Mouse (Mus musculus) spleen, adult 12 weeks (tissue): Measurements from ENCODE around the gene Dagla.

Source experiments
- DNase-seq: peaks from one replicate; pipeline ENCODE4 v3.0.0; 2022; ENCODE audit warnings: low spot score

Gene Dagla

DNA sequence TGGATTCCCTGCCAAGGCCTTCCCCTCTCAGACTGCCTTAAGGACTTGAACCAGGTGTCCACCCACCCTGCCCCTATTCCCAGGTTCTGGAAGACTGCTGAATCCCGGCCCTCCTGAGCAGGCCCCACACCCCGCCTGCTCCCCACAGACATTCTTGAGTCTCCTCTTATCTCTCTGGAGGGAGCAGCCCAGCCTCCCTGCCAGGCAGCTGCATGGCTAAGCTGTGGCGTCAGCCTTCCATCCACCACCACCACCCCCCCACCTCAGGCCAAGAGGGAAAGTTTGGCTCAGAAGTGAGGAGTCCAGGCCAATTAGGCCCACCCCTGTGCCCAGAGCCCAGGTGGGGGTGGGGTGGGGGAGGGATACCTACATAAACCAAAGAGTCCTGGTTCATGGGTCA, 66.2 kb downstream of the Dagla start:
- DNase-seq = no peak

DNA sequence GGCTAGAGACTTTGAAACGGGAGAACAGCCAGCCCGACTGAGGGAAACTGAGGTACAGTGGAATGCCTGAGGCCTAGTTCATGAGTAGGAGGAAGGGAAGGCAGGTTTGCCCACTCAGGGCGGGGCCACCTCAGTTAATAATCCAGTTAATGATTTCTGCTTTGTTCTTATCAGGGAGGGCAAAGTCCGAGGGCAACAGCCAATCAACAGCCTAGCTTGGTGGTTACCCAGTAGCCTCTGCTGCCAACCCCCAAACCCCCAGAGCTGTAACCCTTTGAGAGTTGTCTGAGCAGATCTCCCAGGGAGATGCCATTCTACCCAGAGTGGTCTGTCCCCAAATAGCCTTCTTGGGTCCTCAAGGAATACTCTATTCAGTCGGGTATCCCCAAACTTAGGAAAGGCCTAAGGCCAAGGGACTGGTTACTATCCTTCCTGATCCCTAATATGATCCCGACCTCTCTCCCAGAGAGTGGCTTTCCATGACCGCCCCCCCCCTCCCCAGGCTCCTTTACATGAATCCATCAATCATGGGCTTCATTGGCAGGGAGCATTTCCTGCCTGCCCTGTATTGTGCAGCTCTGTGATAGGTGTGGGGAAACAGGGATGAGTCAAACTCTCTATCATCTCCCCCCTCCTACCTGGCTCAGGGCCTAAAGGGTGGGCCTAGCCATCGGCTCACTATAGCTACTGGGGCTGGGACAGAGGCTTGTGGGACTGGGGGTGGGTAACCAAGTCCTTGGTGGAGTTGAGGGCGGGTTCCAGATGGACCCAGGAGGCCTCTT, 68.7 kb downstream of the Dagla start:
- DNase-seq = no peak

DNA sequence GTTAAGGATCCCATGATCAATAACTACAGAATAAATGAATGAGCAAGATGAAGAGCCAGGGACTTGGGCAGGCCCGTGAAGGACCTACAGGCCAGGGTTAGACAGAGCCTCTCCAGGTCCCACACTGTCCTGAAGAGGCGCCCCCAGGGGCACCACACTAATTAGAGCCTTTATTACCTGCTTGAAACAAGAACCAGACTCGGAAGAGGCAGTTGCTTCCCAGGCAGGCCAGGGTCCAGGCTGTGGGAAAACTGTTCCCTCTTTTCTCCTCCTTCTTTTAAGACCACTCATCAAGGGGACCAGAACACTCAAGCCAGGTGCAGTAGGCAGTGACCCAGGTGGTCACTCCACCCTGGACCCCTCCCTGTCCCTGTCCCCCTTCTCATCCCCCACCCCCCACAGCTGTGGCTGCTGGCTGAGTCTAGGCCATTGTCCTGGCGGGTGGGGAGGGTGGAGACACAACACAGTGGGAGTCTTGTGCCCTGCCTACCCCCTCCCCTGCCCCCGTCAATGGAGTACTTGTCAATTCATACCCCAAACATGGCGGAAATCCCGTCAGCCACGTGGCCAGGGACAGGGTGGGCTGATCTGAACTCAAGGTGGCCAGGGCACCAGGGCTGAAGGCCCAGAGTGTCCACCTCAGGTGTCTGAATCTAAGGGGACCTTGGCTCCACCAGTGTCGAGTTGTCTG, 72.2 kb downstream of the Dagla start:
- no peak for DNase-seq

DNA sequence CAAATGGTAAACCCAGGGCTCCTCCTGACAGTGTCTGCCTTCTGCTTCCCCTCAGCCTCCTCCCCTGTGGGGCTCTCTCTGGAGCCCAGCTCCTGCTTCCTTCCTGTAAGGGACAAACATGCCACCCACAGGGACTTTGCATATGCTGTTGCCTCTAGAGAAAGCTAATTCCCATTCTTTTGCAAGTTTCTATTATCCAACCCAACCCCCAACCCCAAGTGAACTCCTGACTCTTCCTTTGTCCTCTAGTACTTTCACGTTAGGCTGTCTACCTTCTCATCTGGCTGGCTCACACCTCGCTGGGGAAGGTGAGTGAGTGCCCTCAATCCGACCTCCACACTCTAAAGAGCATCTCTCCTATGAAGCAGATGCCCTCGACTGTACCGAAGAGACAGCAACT, 72.8 kb downstream of the Dagla start:
- DNase-seq = no peak

DNA sequence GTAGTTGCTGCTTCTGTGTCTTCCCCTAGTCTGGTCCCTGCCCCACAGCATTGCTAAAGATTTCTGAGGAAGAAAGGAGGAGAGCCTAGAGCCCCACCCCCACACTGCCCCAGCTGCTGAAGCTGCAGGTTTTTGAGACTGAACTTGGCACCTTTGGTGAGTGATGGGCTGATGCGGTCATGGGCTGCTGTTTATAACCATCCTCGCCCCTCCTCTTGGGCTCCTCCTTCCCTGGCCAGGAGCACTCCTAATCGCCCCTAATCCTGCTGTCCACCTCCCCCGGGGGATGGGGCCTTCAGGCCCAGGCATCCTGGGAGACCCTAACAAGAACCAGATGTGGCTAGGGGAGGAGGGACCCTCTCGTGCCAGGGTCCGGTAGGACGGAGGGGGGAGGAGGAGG, 73.7 kb downstream of the Dagla start:
- no peak for DNase-seq

DNA sequence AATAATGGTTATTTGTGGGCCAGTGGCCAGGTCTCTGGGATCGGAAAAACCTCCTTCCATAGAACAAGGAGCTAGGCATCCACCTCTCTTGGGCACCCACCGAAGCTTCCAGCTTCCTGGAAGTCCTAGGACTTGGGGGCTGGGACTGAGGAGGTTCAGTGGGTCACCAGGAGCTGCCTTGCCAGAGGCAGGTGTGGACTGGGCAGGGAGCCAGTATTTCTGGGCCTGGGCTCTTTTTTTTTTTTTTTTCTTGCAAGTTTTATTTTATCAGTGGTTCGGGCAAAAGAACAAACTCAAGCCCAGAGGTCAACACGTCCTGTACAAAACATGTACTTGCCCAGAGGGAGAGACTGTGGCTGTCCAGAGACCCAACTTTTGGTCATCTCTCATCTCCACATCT, 78.9 kb downstream of the Dagla start:
- DNase-seq = no peak

DNA sequence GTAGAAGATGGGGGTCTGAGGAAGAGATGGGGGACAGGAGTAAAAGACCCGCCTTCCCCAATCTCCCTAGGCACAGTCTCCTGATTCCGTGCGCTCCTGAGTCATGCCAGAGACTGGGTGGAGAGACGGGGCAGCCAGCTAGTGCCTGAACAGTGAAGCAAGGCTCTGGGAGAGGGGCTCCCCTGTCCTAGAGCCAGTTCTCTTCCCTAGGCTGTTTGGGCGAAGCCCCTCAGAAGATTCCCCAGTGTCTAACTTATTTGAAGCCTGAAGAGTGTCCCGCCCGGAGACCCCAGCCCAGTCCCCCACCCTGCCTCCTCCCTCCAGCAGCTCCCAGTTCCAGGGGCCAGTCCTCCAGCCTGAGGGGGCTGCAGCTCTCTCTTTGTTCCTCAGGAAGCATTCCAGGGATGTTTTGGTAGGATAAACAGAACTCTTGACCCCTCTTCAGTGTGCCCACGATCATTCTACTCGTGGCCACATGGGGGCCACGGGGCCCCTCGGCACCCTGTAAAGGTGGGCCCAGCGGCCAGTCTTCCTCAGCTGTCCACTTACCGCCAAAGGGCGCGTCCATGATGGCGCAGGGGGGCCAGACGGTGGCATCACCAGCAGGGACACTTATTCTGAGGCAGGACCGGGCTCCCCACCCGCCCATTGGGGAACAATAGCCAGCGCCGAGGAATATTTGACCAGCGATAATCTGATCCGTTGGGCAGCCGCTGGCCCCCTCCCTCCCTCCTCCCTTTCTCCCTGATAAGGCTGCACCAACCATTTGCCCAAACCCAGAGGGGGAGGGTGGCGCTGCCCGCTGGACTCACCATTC, 79.8 kb downstream of the Dagla start:
- no peak for DNase-seq

DNA sequence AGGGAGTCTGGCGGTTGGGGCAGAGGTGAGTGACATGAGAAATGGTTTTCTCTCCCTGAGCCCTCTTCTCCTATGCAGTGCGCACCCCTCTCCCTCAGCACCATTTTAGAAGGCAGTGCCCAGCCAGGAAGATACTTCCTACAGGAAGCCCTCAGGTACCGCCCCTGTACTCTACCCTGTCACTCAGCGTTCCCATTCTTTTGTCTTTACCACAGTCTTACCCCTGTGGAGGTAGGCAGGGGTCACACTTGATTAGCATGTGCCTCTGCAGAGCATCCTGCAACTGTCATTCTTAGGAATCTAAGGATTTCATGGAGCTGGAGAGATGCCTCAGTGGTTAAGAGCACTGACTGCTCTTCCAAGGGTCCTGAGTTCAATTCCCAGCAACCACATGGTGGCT, 81.1 kb downstream of the Dagla start:
- no peak for DNase-seq

DNA sequence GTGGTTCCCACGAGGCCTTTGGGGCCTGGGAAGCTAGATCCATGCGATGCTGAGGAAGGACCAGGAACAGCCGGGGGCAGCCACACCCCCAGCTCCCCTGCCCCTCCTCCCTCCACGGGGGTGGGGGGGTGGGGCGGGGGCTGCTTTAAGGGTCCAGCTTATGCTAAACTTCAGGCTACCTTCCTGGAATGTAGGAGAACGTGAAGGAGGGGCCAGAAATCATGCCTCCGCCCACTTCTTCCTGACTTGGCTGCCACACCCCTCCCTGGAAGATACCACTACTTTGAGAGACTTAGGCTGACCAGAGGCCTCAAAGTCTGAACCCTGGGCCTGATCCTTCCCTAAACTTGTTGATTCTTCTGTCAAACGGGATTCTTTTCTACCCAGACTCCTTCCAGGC, 82.0 kb downstream of the Dagla start:
- no peak for DNase-seq

DNA sequence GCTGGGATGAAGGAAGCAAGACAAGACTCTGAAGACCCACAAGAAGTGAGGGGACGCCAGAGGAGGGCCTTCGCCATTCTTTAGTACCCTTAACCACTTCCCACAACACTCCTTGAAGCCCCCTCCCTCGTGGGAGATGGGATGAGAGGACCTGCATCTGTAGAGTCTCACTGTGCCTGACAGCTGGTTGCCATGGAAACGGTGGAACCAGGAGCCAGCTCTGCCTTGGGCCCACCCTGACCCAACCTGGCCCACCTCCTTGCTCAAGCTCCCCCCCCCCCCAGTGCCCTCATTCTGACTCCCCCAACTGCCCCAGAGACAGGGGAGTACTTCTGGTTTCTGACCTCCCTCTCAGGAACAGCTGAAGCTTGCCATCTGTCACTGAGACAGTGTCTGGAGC, 83.1 kb downstream of the Dagla start:
- no peak for DNase-seq

DNA sequence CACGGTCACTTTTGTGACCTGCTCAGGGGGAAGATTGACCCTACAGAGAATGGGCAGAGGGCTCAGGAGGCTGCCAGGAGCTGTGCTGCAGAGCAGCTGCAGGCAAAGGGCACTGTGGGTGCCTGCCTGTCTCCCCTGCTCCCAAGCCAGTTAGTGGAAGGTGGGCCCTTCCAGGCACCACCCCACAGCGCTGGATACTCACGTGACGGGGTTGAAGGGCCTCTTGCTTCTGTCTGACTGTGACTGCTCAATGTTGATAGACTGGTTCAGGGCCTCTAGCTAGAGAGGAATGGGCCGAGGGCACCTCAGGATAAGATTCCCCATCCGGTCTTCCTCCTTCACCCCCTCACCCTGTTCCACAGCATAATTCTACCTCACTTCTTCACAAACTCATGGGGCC, 85.1 kb downstream of the Dagla start:
- DNase-seq = no peak

DNA sequence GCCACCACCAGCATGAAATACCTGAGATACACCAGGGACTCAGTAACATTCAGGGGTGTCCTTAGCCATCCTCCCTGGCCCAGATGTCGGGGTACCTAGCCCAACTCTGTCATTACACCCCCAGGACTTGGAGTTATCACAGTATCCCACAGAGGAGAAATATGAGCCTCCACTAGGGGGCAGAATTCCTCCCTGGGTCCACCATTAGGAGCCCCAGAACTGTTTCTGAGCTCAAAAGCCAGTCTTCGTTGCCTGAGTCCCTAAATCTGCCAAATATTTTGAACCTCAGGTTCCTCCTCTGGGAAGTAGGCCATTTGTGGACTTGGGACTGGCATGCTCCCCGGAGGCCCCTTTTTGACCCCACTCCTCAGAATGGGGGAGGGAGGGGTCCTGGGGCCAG, 85.6 kb downstream of the Dagla start:
- DNase-seq = no peak

DNA sequence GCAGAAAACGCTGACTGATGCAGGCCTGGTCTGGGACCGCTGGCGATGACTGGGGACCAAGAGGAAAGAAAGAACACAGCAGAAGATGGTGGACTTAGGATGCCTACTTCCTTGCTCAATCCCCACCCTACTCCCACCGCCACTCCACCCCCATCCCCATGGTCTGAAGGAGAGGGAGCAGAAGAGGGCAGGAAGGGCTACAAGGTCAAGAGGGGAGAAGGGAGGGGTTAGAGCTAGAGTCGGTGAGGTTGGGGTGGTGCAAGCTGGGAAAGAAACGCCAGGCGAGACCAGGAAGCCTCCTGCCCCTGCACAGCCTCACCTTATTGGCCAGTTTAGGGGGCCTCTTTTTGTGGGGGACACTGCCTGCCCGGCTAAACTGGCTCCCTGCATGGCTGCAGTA, 88.6 kb downstream of the Dagla start:
- DNase-seq = no peak

DNA sequence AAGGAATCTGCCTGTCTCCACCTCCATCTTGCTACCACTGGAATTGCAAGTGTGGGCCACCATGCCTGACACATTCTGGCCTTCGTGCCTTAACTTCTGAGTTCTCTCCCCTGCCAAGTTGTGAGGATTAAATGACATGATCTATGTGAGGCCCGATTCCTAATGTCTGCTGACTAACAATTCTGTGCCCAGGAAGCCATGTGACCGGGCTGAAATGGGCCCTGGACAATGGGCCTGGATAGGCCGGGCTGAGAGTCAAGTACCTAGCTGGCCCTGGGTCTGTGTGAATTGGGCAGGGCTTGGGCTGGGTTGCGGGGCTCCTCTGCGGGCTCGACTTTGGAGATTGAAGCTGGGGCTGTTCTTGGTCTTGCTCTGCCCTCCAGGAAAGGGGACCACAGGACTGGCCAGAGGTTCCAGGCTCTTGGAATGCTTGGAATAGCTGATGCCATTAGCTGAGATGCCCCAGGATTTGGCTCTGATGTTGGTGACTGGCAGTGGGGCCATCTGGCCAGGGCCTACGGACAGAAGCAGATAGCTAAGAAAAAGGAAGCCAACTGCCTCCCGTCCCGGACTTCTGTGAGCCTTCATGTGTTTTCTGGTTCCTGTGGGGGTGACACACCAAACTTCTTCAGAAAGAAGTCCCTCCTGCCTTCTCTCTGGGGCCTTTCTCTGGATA, 90.7 kb downstream of the Dagla start:
- no peak for DNase-seq

DNA sequence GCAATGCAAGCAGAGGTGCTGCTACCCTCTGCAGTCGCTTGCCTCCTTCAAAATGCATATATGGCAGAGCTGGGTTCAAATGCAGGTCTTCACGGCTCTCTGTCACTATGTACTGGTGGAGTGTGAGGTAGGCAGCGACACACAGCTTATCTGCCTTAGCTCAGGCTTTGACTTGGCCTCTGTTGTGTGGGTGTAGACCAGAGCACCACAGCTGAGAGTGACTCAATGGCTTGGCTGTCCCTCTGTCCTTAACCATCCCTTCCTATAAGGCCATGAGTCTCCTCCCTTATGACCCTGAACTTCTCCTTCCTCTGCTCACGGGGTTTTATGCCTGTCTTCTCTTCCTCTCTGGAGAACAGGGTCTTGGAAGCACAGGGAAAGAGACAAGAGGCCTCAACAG, 93.8 kb downstream of the Dagla start:
- no peak for DNase-seq

DNA sequence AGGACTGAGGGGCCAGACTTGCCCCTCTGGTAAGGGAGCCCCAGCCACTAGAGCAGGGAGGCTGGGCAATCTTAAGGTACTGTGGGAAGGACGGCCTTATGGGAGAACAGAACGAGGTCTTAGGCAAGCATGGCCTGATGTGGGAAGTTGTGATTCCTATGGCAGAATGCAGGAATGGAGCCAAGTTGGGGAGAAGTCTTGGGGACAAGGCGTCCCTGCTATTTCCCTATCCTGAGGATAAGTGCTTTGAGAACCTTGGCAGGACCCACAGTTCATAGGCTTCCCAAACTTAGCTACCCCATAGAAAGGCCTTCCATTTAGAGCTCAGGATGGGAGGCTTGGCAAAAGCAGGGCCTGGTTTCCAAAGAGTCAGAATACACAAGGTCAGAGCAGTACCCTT, 95.8 kb downstream of the Dagla start:
- DNase-seq = no peak

DNA sequence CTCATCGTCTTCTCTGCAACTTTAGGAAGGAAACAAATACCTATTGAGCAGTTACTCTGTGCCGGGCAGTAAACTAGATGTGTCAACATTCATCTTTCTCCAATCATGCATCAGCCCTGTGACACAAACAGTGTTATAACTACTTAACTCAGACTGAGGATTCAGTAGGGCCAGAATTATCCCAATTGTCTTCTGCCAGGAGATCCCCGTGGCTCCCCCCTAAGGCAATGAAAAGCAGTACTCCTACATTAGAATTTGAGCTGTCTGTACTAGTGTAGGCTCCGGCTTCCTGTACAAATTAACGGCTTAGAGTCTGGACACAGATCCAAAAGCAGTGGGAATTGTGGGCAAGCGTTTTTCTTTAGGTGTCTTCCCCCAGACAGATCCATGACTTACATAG, 99.6 kb downstream of the Dagla start:
- DNase-seq = no peak

DNA sequence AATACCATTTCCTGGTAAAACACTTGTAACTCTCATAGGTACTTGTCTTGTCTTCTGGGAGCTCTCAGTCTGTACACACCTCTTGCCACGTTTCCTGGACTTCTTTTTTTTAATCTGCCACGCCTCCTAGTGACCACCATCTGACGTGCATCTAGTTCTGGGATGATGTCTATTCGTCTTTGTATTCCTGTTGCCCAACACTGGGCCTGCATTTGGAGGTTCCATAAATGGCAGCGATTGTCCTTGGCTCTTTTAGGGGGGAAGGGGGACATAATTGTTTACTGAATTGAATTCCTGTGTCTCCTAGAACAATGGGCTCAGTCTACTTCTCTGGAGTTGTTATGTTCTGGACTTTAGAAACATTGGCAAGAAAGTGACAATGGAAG, 100.1 kb downstream of the Dagla start:
- DNase-seq = peak; percentile 33

DNA sequence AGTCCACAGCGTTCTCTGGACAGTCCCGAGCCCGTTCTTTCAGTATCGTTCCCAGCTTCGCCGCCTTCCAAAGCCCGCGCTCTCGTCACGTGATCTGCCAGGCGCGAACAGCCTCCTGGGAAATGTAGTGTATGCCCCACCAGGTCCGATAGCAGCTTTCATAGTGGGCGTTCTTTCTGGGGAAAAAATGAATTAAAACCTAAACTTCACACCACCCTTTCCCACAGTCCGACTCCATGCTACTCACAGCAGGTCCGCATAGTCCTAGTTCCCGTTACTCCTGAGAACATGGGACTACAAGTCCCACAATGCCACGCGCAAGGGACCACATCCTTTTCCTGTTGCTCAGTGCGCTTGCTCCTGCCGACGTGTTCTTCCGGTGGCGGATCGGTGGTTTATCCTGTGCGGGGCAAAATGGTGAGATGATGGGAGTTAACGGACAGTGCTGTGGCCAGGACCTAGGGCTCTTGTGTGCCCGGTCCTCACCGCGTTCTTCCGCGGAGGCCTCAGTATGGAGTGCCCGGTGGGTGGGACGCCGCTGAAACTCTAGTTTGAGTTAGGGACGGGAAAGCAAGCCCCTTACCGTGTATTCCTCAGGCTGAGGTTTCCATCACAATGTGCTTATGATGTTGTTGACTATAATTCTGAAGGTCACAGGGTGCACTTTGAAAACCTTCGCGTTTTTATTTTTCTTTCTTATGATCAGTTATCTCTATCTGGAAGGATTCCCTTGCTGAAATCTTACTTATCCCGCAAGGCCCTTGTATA, 100.6 kb downstream of the Dagla start, which contains the start of the genes Tmem258 and Fen1:
TSS of gene Tmem258 (plus strand) at position 167 of the 768 bp plus-strand sequence.
TSS of gene Fen1 (minus strand) at position 322 of the 768 bp plus-strand sequence.
- peak; percentile 95 for DNase-seq

DNA sequence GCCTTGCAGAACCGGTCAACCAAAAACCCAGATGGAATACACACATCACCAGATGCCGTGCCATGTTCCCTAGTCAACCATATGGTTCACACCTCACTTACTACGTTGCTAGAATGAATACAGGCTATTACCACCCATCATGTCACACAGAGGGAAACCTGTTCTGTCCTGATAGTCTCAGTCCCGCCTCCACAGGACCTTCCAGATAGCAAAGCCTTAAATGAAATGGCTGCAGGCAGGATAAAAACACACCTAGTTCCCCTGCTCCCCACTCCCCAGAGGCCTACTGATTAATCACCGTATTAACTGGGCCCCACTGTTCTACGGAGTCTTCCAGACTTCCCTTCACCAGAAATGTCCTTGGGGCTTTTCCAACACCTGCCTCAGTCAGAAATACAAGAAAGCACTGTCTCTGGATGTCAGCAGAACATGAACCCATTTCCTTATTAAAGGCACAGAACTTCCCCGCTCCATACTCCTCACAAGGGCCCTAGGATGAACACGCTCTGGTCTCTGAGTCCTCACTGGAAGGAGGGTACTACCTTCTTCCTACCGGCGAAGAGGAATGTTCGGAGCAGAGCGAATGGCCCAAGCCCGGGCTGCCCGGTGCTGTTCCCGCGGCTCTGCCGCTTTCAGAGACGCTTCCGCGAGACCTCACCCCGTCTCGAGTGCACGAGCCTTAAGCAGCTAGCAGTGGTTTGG, 101.4 kb downstream of the Dagla start:
- peak; percentile 61 for DNase-seq

DNA sequence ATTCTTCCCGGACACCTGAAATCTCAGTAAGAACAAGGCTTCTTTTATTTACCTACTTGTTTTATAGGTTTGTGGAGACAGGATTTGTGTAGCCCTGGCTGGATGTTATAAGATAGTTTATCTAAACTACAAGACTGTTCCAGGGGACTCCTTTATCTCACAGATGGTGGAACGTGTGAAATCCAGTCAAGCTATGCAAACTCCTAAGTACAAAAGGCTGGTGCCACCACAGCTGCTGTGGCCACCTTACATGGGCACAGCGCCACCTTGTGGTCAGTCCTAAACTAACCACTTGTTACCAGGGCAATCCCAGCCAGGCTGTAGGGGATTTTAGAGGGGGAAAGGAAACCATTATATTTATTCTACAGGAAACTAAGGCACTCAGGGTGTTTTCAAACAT, 106.0 kb downstream of the Dagla start:
- peak; percentile 47 for DNase-seq
